Mouse (Mus musculus) forebrain, embryonic 11.5 days (tissue): ENCODE results near the gene Lgi1. TPM values are rescaled to one million over a fixed set of nuclear protein-coding genes. Genes with fewer than 3 reads are reported as not detected.
A peak's percentile ranks its signal among the peaks of the same experiment; 100 is the strongest.

Experiments
- ATAC-seq: fragments of 200-750 bp; cut with Nextera tagmentation; replicated peaks from 2 replicates; pipeline ENCODE4 v1.8.0; 2017; ENCODE audit warnings: moderate TSS enrichment; ENCODE audit not compliant: low FRiP score
- DNase-seq: peaks from one replicate; pipeline ENCODE4 v3.0.0-alpha.2; 2017; ENCODE audit warnings: low spot score
- H3K27ac ChIP-seq: fragments of 300-500 bp; sonication (generic); 2 replicates; pipeline ENCODE4 v1.5.1; 2014; ENCODE audit warnings: low read depth, low read length
- H3K27me3 ChIP-seq: fragments of 300-500 bp; sonication (generic); 2 replicates; pipeline ENCODE4 v1.6.1; 2014; ENCODE audit warnings: mild to moderate bottlenecking, low read length, mixed read lengths; ENCODE audit not compliant: control insufficient read depth, insufficient read depth
- H3K36me3 ChIP-seq: fragments of 300-500 bp; sonication (generic); 2 replicates; pipeline ENCODE4 v1.6.1; 2014; ENCODE audit warnings: mild to moderate bottlenecking, low read length, moderate library complexity, mixed read lengths; ENCODE audit not compliant: control insufficient read depth, insufficient read depth
- H3K4me1 ChIP-seq: fragments of 300-500 bp; sonication (generic); replicated peaks from 2 replicates; pipeline ENCODE4 v1.6.1; 2014; ENCODE audit warnings: low read length, mixed read lengths; ENCODE audit not compliant: control insufficient read depth, insufficient read depth
- H3K4me2 ChIP-seq: fragments of 300-500 bp; sonication (generic); 2 replicates; pipeline ENCODE4 v1.6.1; 2014; ENCODE audit warnings: low read depth, mild to moderate bottlenecking, low read length, moderate library complexity, mixed read lengths; ENCODE audit not compliant: severe bottlenecking
- H3K4me3 ChIP-seq: fragments of 300-500 bp; sonication (generic); 2 replicates; pipeline ENCODE4 v1.5.1; 2014; ENCODE audit warnings: low read depth, low read length
- H3K9ac ChIP-seq: fragments of 300-500 bp; sonication (generic); 2 replicates; pipeline ENCODE4 v1.6.1; 2014; ENCODE audit warnings: low read length
- H3K9me3 ChIP-seq: fragments of 300-500 bp; sonication (generic); 2 replicates; pipeline ENCODE4 v1.6.1; 2016; ENCODE audit warnings: low read length, mixed read lengths; ENCODE audit not compliant: control insufficient read depth
- WGBS: fragments of 180-500 bp; shearing (Covaris S2); extraction: QIAGEN DNeasy Blood & Tissue Kit; methylation state at CpG from one replicate; pipeline ENCODE4 v1.1.7; 2014; 5-methylcytosine and 5-hydroxymethylcytosine counted together
- polyA plus RNA-seq: library from polyadenylated mRNA; unstranded; fragments of >200 nt; fragmentation: Nextera tagmentation; extraction: Ambion mirVana; gene quantifications from 2 replicates; pipeline ENCODE4 v1.2.1, GENCODE M21; 2014

Gene Lgi1
- polyA plus RNA-seq, 1 experiment from 2014 or later, result 1.2 TPM

- Histone ChIP-seq H3K4me2 (no peak overlapping the region), H3K4me3 (no peak overlapping the region), H3K36me3 (no peaks in the 10 kb centered on the region), H3K4me1 (no peaks in the 10 kb centered on the region), H3K27me3 (no peaks in the 10 kb centered on the region), H3K9me3 (no peaks in the 10 kb centered on the region), H3K27ac (no peak overlapping the region), H3K9ac (no peak overlapping the region)
- no peak for ATAC-seq
- DNase-seq, result no peak
- 94% methylated on average over 7 of the region's 7 CpGs for WGBS
Measured at GRCm38 (mm10) chr19:38315099-38315498, 50.8 kb downstream of the Lgi1 start.

GRCm38 (mm10) chr19:38316602-38317313, 52.4 kb downstream of the Lgi1 start:
- no peaks in the 10 kb centered on the region for H3K9me3 ChIP-seq
- no peaks in the 10 kb centered on the region for H3K36me3 ChIP-seq
- no peaks in the 10 kb centered on the region for H3K27me3 ChIP-seq
- H3K4me1 ChIP-seq, result no peaks in the 10 kb centered on the region
- no peak overlapping the region for H3K27ac ChIP-seq
- whole genome bisulfite sequencing, result 89% methylated on average over 6 of the region's 6 CpGs
- no peak overlapping the region for H3K4me2 ChIP-seq
- no peak for DNase-seq
- H3K9ac ChIP-seq, result no peak overlapping the region
- no peak for ATAC-seq
- no peak overlapping the region for H3K4me3 ChIP-seq

- no peaks in the 10 kb centered on the region for H3K9me3 ChIP-seq
- DNase-seq, result no peak
- H3K4me2 ChIP-seq, result no peak overlapping the region
- H3K4me1 ChIP-seq, result no peaks in the 10 kb centered on the region
- H3K4me3 ChIP-seq, result no peak overlapping the region
- no peak overlapping the region for H3K9ac ChIP-seq
- H3K27me3 ChIP-seq, result no peaks in the 10 kb centered on the region
- H3K36me3 ChIP-seq, result no peaks in the 10 kb centered on the region
- no peak for ATAC-seq
- WGBS, result 95% methylated on average over 4 of the region's 4 CpGs
- no peak overlapping the region for H3K27ac ChIP-seq
Measured at GRCm38 (mm10) chr19:38318308-38318707, 54.0 kb downstream of the Lgi1 start.

GRCm38 (mm10) chr19:38319168-38319567, 54.8 kb downstream of the Lgi1 start:
- H3K9me3 ChIP-seq, result no peaks in the 10 kb centered on the region
- H3K27ac ChIP-seq, result no peak overlapping the region
- WGBS, result 88% methylated on average over 4 of the region's 4 CpGs
- no peak overlapping the region for H3K4me2 ChIP-seq
- H3K4me1 ChIP-seq, result 0 out of 2 replicates have a peak, but pooled peaks cover 3% of the 10 kb centered on the region
- no peak for DNase-seq
- H3K9ac ChIP-seq, result no peak overlapping the region
- no peaks in the 10 kb centered on the region for H3K36me3 ChIP-seq
- H3K4me3 ChIP-seq, result no peak overlapping the region
- H3K27me3 ChIP-seq, result no peaks in the 10 kb centered on the region
- ATAC-seq, result no peak

- Histone ChIP-seq H3K27ac (no peak overlapping the region), H3K4me1 (0 out of 2 replicates have a peak, but pooled peaks cover 4% of the 10 kb centered on the region), H3K9ac (no peak overlapping the region), H3K36me3 (no peaks in the 10 kb centered on the region), H3K4me2 (no peak overlapping the region), H3K9me3 (no peaks in the 10 kb centered on the region), H3K27me3 (no peaks in the 10 kb centered on the region), H3K4me3 (no peak overlapping the region)
- 87% methylated on average over 5 of the region's 5 CpGs for WGBS
- no peak for DNase-seq
- no peak for ATAC-seq
Measured at GRCm38 (mm10) chr19:38320651-38321188, 56.4 kb downstream of the Lgi1 start.

DNA sequence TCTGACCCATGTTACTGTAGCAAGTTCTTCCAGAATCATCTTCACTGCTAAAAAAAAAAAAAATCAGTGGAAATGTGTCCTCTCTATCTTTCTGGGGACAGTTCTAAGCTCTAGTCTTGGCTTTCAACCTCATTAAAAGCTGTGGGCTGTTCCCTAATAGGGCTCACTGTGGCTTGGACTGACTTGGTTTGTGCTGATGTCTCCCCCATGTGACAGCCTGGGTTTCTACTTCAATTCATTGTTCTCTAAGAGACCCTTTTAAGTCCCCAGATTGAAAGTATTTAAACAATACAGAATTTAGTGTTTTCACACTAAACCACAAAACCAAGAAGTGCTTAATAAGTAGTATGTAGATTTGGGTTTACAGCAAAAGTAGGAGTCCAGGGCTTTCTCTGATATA, 59.4 kb downstream of the Lgi1 start:
- Histone ChIP-seq H3K4me2 (no peak overlapping the region), H3K27ac (no peak overlapping the region), H3K9me3 (no peaks in the 10 kb centered on the region), H3K4me3 (no peak overlapping the region), H3K4me1 (0 out of 2 replicates have a peak, but pooled peaks cover 4% of the 10 kb centered on the region), H3K9ac (no peak overlapping the region), H3K36me3 (no peaks in the 10 kb centered on the region), H3K27me3 (no peaks in the 10 kb centered on the region)
- DNase-seq (no peak), ATAC-seq (no peak)

- WGBS, result 22% methylated on average over 10 of the region's 10 CpGs
- Histone ChIP-seq H3K9me3 (no peaks in the 10 kb centered on the region), H3K4me3 (no peak overlapping the region), H3K27ac (no peak overlapping the region), H3K36me3 (no peaks in the 10 kb centered on the region), H3K4me1 (0 out of 2 replicates have a peak, but pooled peaks cover 4% of the 10 kb centered on the region), H3K9ac (no peak overlapping the region), H3K4me2 (no peak overlapping the region), H3K27me3 (no peaks in the 10 kb centered on the region)
- ATAC-seq (peak; percentile 53), DNase-seq (peak; percentile 54)
Measured at GRCm38 (mm10) chr19:38324147-38325028, 60.1 kb downstream of the Lgi1 start.

- Histone ChIP-seq H3K4me3 (no peak overlapping the region), H3K27ac (no peak overlapping the region), H3K4me1 (0 out of 2 replicates have a peak, but pooled peaks cover 4% of the 10 kb centered on the region), H3K9me3 (no peaks in the 10 kb centered on the region), H3K27me3 (no peaks in the 10 kb centered on the region), H3K36me3 (no peaks in the 10 kb centered on the region), H3K4me2 (no peak overlapping the region), H3K9ac (no peak overlapping the region)
- DNase-seq (no peak), ATAC-seq (no peak)
- 57% methylated on average over 4 of the region's 4 CpGs for WGBS
Measured at GRCm38 (mm10) chr19:38325029-38325398, 60.7 kb downstream of the Lgi1 start.
